Mouse (Mus musculus) C2C12 (cell line): ENCODE data around the gene Fis1. TPM values are rescaled to one million over a fixed set of nuclear protein-coding genes. Genes with fewer than 3 reads are reported as not detected.

Experiments
- H3K27me3 ChIP-seq: one replicate; pipeline ENCODE4 v1.6.1; 2011; ENCODE audit not compliant: control insufficient read depth, insufficient read depth, insufficient read length
- H3K36me3 ChIP-seq: one replicate; pipeline ENCODE4 v1.6.1; 2011; ENCODE audit not compliant: control insufficient read depth, insufficient read depth
- H3K4me3 ChIP-seq: one replicate; pipeline ENCODE4 v1.5.1; 2011; ENCODE audit warnings: mild to moderate bottlenecking, control low read depth; ENCODE audit not compliant: poor library complexity, insufficient read depth, severe bottlenecking
- H3K79me2 ChIP-seq: one replicate; pipeline ENCODE4 v1.6.1; 2011; ENCODE audit not compliant: control insufficient read depth, insufficient read depth
- H3K79me3 ChIP-seq: one replicate; pipeline ENCODE4 v1.6.1; 2011; ENCODE audit warnings: low read depth, control low read depth
- H3ac ChIP-seq: one replicate; pipeline ENCODE3; 2011; ENCODE audit warnings: low read depth; ENCODE audit not compliant: control insufficient read depth, insufficient read length
- CEBPB ChIP-seq: IDR thresholded peaks from one replicate; pipeline ENCODE4 v1.6.1; 2011; ENCODE audit warnings: low read depth, mild to moderate bottlenecking, control low read depth, moderate library complexity
- CTCF ChIP-seq: IDR thresholded peaks from one replicate; pipeline ENCODE4 v1.5.1; 2011; ENCODE audit not compliant: control insufficient read depth, insufficient read depth, insufficient read length
- FOSL1 ChIP-seq: IDR thresholded peaks from one replicate; pipeline ENCODE4 v1.8.0; 2011; ENCODE audit warnings: mild to moderate bottlenecking, low read length; ENCODE audit not compliant: poor library complexity, insufficient read depth, severe bottlenecking
- MAX ChIP-seq: IDR thresholded peaks from one replicate; pipeline ENCODE4 v1.6.1; 2011; ENCODE audit warnings: mild to moderate bottlenecking, control low read depth
- MYOD1 ChIP-seq: IDR thresholded peaks from one replicate; pipeline ENCODE4 v1.6.1; 2011; ENCODE audit warnings: low read depth; ENCODE audit not compliant: control insufficient read depth, insufficient read length
- MYOG ChIP-seq: IDR thresholded peaks from one replicate; pipeline ENCODE4 v1.6.1; 2011; ENCODE audit not compliant: control insufficient read depth, insufficient read length; ENCODE audit errors: extremely low read depth
- USF1 ChIP-seq: IDR thresholded peaks from one replicate; pipeline ENCODE4 v1.6.1; 2011; ENCODE audit warnings: low read depth, mild to moderate bottlenecking, control low read depth, moderate library complexity
- polyA plus RNA-seq: library from polyadenylated mRNA; unstranded; fragments of >200 nt; fragmentation: generic; extraction: Trizol; gene quantifications from one replicate; pipeline ENCODE4 v1.2.1, GENCODE M21; 2012; ENCODE audit warnings: missing spikeins

Gene Fis1
- polyA plus RNA-seq, 1 experiment, result 311 TPM

DNA sequence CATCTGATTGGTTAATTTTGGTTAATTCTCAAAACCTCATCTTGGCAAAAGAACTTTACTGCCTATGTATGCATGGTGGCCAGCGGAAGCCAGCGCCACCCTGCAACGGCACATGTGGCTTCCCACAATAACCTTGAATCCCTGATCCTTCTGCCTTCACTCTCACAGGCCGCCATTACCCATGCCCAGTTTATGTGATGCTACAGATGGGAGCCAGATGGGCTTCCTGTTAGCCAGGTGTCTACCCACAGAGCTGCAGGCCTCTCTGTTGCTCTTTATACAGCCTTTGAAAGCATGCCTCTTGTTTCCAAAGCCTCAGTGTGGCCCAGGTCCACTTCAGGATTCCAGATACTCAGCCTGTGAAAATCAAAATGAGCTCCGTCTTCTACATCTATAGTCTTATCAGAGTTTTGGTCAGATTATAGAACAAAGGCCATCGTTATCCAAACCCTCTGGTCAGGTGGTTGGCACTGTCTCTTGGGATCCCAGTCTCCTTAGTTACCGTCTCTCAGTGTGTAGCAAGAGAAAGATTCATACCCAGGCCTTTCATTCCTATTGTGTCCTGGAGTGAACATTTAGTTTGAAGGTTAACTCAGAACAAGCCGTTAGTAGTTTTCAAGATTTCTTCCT, 35.3 kb upstream of the Fis1 start:
- Histone ChIP-seq H3K79me2 (peaks cover 8% of the 10 kb centered on the region), H3ac (no peak overlapping the region), H3K4me3 (no peak overlapping the region), H3K79me3 (no peaks in the 10 kb centered on the region), H3K27me3 (no peaks in the 10 kb centered on the region), H3K36me3 (no peaks in the 10 kb centered on the region)
- TF ChIP-seq CEBPB, result no peak
- TF ChIP-seq MAX, result no peak
- TF ChIP-seq USF1, result no peak
- no peak for TF ChIP-seq MYOG

DNA sequence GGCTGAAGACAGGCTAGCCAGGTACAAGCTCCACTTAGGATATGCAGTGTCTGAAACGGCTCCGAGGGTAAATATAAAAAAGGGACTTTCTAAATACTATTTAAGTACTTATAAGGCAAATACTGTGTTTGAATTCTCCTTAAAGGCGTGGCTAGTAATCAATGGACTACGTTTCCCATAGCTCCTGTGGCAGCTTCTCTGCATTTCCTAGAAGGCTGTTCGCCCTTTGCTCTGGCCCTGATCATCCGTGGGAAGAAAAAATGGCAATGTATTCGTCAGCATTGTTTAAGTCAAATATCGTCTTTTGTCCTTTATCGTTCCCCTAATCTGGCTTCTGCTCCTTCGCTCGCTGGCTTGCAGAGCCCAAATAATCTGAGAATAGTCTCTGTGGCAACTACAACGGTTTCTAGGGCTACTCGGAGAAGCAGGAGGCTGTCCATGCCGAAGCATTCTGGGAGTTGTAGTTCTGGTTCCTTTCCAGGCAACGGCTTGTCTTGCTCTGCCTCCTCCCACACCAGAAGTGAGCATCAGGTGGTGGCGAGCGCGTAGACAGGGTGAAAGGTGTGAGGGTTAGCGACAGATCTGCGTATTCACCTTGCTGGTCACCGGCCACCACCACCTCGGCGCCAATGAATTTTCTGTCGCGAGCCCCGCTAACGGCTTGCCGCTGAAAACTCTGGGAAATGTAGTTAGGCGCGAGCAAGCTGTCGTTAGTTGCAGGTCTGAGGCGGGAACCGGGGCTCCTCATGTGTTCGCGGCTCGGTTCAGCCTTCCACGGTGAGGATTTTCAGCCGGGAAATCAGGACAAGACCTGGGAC, 34.2 kb upstream of the Fis1 start:
- Histone ChIP-seq H3K79me3 (no peaks in the 10 kb centered on the region), H3K27me3 (no peaks in the 10 kb centered on the region), H3K4me3 (peak overlapping the region; percentile 52), H3K36me3 (no peaks in the 10 kb centered on the region), H3K79me2 (peaks cover 8% of the 10 kb centered on the region), H3ac (peak overlapping the region; percentile 76)
- TF ChIP-seq MYOG, result no peak
- TF ChIP-seq MAX, result peak; percentile 76
- TF ChIP-seq USF1, result peak; percentile 50

DNA sequence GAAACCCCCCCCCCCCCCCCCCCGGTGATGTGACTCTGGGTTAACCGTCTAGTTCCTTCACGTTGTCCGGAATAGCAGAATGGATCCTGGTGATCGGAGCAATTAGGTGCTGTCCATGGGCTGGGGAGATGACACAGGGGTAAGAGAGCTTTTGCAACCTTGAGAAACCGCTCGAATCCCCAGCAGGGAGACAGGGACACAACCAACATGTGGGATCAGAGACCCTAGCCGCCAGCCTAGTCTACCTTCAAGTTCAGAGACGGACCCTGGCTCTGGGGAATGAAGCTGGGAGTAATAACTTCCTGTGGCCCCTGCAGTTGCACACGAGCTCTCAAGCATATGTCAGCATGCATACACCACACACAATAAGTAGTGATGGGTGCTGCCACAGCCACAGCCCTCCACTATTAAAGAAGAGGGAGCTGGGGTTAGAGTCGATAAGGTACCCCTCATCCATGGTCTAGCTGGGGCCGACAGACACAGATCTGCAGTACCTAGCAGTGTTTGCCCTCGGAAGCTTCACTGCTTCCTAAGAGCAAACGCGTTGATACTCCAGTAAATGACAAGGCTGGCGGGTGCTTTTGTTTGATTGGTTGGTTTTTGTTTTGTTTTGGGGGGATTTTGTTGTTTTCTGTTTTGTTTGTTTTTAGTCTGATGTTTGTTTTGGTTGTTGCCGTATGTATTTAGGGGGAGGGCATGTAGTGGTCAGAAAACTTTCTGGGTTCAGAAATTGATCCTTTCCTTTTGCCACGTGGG, 33.4 kb upstream of the Fis1 start:
- Histone ChIP-seq H3K4me3 (peak overlapping the region; percentile 52), H3K36me3 (no peaks in the 10 kb centered on the region), H3K27me3 (no peaks in the 10 kb centered on the region), H3K79me2 (peaks cover 8% of the 10 kb centered on the region), H3ac (peak overlapping the region; percentile 76), H3K79me3 (no peaks in the 10 kb centered on the region)
- no peak for TF ChIP-seq MYOD1
- no peak for TF ChIP-seq MAX
- TF ChIP-seq FOSL1, result no peak
- no peak for TF ChIP-seq CEBPB
- TF ChIP-seq USF1, result no peak
- no peak for TF ChIP-seq MYOG
- no peak for TF ChIP-seq CTCF

DNA sequence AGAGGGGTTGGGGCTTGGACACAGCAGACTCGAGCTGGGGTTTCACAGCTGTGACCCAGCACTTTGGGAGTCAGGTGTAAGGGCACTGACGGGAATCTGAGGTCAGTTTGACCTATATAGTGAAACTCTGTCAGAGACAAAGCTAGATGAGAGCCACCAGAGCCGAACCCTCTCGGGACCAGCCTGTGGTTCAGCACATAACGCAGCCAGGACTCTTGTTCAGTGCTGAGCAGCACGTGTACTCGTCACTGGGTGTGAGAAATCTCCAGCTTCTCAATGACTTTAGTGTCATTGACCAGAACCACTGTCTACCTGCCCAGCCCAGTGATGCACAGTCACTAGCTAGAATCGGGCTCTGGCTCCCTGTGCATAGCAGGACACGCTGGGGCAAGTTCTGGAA, 30.2 kb upstream of the Fis1 start:
- H3K79me2 ChIP-seq, result peaks cover 8% of the 10 kb centered on the region
- TF ChIP-seq CTCF (no peak), MYOG (no peak), USF1 (no peak), MYOD1 (no peak), FOSL1 (no peak), CEBPB (no peak), MAX (no peak)
- H3K79me3 ChIP-seq, result no peaks in the 10 kb centered on the region
- H3K36me3 ChIP-seq, result peaks cover 11% of the 10 kb centered on the region
- H3K4me3 ChIP-seq, result no peak overlapping the region
- H3K27me3 ChIP-seq, result no peaks in the 10 kb centered on the region
- no peak overlapping the region for H3ac ChIP-seq

DNA sequence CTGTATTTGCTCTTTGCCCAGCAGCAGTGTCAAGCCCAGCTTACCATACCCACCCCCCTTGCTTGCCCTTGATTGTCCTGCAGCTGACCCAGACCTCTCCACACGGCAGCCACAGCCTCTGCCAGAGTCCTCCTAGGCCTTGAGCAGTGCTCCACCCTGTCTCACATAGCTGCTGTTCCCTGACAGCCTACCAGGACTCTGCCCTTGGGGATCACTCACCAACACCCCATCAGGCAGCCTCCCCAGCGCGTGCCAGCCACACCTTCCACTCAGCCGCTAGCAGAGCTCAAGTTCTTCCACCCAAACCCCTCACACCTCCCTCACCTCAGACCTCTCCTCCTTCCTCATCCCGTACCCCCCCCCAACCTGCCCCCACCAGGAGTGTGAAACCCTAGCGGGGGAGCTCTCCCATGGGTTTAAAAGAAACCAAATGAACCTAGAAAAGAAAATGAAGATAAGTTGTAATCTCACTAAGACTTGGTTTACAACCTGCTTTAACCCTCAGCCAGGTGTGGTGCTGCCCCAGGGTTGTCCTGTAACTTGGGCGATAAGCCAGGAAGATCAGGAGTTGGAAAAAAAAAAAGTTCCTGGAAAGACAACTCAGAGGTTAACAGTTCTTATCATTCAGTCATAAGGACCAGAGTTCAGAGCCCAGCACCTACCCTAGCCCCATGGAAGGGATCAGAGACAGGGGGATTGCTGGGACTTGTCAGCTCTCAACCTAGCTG, 29.2 kb upstream of the Fis1 start:
- H3K79me3 ChIP-seq, result no peaks in the 10 kb centered on the region
- peaks cover 8% of the 10 kb centered on the region for H3K79me2 ChIP-seq
- no peak overlapping the region for H3ac ChIP-seq
- TF ChIP-seq USF1, result no peak
- no peak for TF ChIP-seq CEBPB
- no peak for TF ChIP-seq MYOG
- no peak for TF ChIP-seq MYOD1
- no peak for TF ChIP-seq FOSL1
- no peak for TF ChIP-seq CTCF
- no peak for TF ChIP-seq MAX
- no peaks in the 10 kb centered on the region for H3K27me3 ChIP-seq
- H3K36me3 ChIP-seq, result peaks cover 11% of the 10 kb centered on the region
- no peak overlapping the region for H3K4me3 ChIP-seq
